Mouse (Mus musculus) hindbrain, embryonic 14.5 days (tissue): ENCODE data around the gene Zfp213. TPM values are rescaled to one million over a fixed set of nuclear protein-coding genes. Genes with fewer than 3 reads are reported as not detected.
A peak's percentile ranks its signal among the peaks of the same experiment; 100 is the strongest.
"Not testable (repeated sequence)": the region's sequence is repeated elsewhere in the genome, so short reads cannot be mapped to it uniquely, and the experiment has no call there.

Experiments used
- ATAC-seq: fragments of 200-750 bp; cut with Nextera tagmentation; 2 replicates; pipeline ENCODE4 v1.8.0; 2017; ENCODE audit warnings: moderate number of reproducible peaks, mild to moderate bottlenecking, moderate TSS enrichment, moderate library complexity; ENCODE audit not compliant: low FRiP score
- DNase-seq: peaks from one replicate; pipeline ENCODE4 v3.0.0-alpha.2; 2015; ENCODE audit warnings: low spot score
- H3K27ac ChIP-seq: fragments of 300-500 bp; sonication (generic); 2 replicates; pipeline ENCODE4 v1.5.1; 2014; ENCODE audit warnings: mild to moderate bottlenecking, moderate library complexity
- H3K27me3 ChIP-seq: fragments of 300-500 bp; sonication (generic); 2 replicates; pipeline ENCODE4 v1.6.1; 2014; ENCODE audit warnings: mild to moderate bottlenecking, low read length, mixed read lengths; ENCODE audit not compliant: control insufficient read depth, insufficient read depth
- H3K36me3 ChIP-seq: fragments of 300-500 bp; sonication (generic); replicated peaks from 2 replicates; pipeline ENCODE4 v1.6.1; 2014; ENCODE audit not compliant: control insufficient read depth, insufficient read depth
- H3K4me1 ChIP-seq: fragments of 300-500 bp; sonication (generic); replicated peaks from 2 replicates; pipeline ENCODE4 v1.6.1; 2014; ENCODE audit warnings: antibody characterized with exemption, low read length, mixed read lengths; ENCODE audit not compliant: control insufficient read depth, insufficient read depth
- H3K4me2 ChIP-seq: fragments of 300-500 bp; sonication (generic); replicated peaks from 2 replicates; pipeline ENCODE4 v1.6.1; 2014; ENCODE audit warnings: mild to moderate bottlenecking, moderate library complexity
- H3K4me3 ChIP-seq: fragments of 300-500 bp; sonication (generic); replicated peaks from 2 replicates; pipeline ENCODE4 v1.5.1; 2014; ENCODE audit warnings: mild to moderate bottlenecking, low read length
- H3K9ac ChIP-seq: fragments of 300-500 bp; sonication (generic); 2 replicates; pipeline ENCODE4 v1.6.1; 2014
- H3K9me3 ChIP-seq: fragments of 300-500 bp; sonication (generic); 2 replicates; pipeline ENCODE4 v1.6.1; 2016; ENCODE audit warnings: low read length; ENCODE audit not compliant: control insufficient read depth
- WGBS: fragments of 180-500 bp; shearing (Covaris S2); extraction: QIAGEN DNeasy Blood & Tissue Kit; methylation state at CpG from one replicate; pipeline ENCODE4 v1.1.7; 2014; 5-methylcytosine and 5-hydroxymethylcytosine counted together
- polyA plus RNA-seq: library from polyadenylated mRNA; unstranded; fragments of >200 nt; fragmentation: Nextera tagmentation; extraction: Ambion mirVana; gene quantifications from 2 replicates; pipeline ENCODE4 v1.2.1, GENCODE M21; 2014

Gene Zfp213
- polyA plus RNA-seq, 1 experiment from 2014 or later, result 15.6 TPM

GRCm38 (mm10) chr17:23533591-23534490 is 30.2 kb downstream of the Zfp213 start:
- DNase-seq, H3K36me3 ChIP-seq, H3K9me3 ChIP-seq, ATAC-seq, H3K4me2 ChIP-seq, H3K4me1 ChIP-seq, H3K4me3 ChIP-seq, H3K9ac ChIP-seq, H3K27ac ChIP-seq: not testable (repeated sequence)
- WGBS, result 9% methylated on average over 10 of the region's 23 CpGs
- peaks cover 32% of the 10 kb centered on the region for H3K27me3 ChIP-seq

DNA sequence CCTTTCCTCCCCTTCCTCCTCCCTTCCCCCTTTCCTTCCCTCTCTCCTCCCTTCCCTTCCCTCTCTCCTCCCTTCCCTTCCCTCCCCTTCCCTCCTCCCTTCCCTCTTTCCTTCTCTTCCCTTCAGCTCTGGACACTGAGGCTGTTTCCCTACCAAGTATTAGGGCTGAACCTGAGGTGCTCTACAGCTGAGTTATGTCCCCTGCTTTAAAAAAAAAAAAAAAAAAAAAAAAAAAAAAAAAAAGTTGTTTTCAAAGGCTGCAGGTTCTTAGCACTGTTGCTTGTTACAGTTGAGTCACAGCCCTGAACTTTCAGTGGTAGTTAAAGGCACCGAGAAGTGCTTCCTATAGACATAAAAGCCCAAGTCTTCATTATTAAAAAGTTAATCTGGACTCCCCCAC is 32.6 kb downstream of the Zfp213 start:
- not testable (repeated sequence) for ATAC-seq, H3K36me3 ChIP-seq, H3K9ac ChIP-seq, DNase-seq, H3K4me3 ChIP-seq, H3K9me3 ChIP-seq, H3K4me1 ChIP-seq, H3K27ac ChIP-seq, H3K4me2 ChIP-seq
- 31% methylated on average over 1 of the region's 1 CpGs for WGBS
- peaks cover 12% of the 10 kb centered on the region for H3K27me3 ChIP-seq

DNA sequence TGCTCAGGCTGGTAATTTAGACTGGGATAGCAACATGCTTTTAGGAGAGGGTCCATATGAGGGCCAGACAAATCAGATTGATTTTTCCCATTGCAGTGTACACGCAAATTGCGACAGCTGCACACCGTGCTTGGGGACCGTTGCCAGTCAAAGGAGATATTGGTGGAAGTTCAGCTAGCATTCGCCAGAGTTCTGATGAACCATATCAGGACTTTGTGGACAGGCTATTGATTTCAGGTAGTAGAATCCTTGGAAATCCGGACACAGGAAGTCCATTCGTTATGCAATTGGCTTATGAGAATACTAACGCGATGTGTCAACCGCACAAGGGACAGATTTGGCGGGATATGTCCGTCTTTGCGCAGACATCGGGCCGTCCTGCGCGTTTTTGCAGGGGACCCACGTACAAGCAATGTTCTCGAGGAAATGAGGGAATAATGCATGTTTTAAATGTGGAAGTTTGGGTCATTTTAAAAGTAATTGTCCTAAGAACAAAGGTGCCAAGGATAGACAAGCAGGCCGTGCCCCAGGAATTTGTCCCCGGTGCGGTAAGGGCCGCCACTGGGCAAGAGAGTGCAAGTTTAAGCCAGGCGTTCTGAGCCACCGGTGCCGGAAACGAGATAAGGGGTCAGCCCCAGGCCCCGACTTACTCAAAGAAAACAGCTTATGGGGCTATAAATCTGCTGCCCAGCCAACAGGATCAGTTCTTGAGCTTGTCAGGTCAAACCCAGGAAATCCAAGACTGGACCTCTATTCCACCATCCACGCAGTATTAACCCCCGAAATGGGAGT is 40.9 kb downstream of the Zfp213 start:
- WGBS, result 75% methylated on average over 30 of the region's 30 CpGs
- peak; percentile 4 for DNase-seq
- not testable (repeated sequence) for H3K36me3 ChIP-seq, H3K9ac ChIP-seq, ATAC-seq, H3K4me2 ChIP-seq, H3K4me3 ChIP-seq, H3K27ac ChIP-seq, H3K9me3 ChIP-seq, H3K27me3 ChIP-seq, H3K4me1 ChIP-seq

DNA sequence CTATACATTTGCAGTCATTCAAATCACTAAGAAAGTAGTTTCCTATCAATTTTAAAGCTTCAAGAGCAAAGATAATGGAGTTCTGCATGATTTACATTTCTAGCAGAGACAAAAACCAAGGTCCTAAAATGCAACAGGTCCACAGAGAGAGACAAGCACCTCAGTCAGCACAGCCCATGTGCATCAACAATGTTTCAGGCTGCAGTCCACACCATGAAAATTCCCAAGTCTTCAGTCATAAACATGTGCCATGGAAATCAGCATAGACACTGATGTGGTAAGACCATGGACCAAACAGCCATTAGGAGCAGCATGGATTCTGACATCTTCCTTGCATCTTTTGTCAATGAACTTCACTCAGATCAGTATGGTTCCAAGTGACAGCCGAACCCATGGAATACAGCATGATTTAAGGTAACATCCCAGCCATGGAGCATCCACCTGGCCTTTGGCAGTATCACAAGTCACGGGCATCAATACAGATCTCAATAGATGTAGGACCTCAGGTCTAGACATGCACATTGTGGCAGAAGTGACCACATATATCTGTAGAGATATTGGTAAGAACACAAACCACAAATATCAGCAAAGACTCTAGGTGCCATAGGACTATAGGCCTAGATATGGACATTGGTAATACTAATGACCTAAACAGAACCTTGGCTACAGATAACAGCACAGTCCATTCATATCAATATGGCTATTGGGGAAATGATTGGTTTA is 45.2 kb downstream of the Zfp213 start:
- WGBS, result 72% methylated on average over 2 of the region's 2 CpGs

More for the DNA sequence above, 45.2 kb downstream of the Zfp213 start:
- Histone ChIP-seq H3K9ac (no peak overlapping the region), H3K27me3 (no peaks in the 10 kb centered on the region), H3K36me3 (no peaks in the 10 kb centered on the region), H3K27ac (no peak overlapping the region), H3K4me3 (no peak overlapping the region), H3K9me3 (peaks cover 11% of the 10 kb centered on the region), H3K4me1 (no peaks in the 10 kb centered on the region), H3K4me2 (no peak overlapping the region)
- ATAC-seq, result peak; percentile 53; the same call in 1 of the 2 replicates
- DNase-seq, result peak; percentile 25

Other genes starting within 250 kb of the Zfp213 start
- gene Vmn2r115, start 220.5 kb downstream of the Zfp213 start, polyA plus RNA-seq, result not detected in 2 replicates
- gene Vmn2r116, start 179.6 kb downstream of the Zfp213 start, polyA plus RNA-seq, result not detected in 2 replicates
- not detected in 2 replicates for gene Vmn2r117, start 84.5 kb downstream of the Zfp213 start, polyA plus RNA-seq
- gene Zfp13, start 35.2 kb upstream of the Zfp213 start, polyA plus RNA-seq, result 20.3 and 21.4 TPM in 2 replicates
- 0.25 and 0.27 TPM in 2 replicates for gene Zscan10, start 36.6 kb upstream of the Zfp213 start, polyA plus RNA-seq
- 1.0 and 1.6 TPM in 2 replicates for gene Mmp25, start 81.0 kb upstream of the Zfp213 start, polyA plus RNA-seq
- gene Bicdl2, start 96.3 kb upstream of the Zfp213 start, polyA plus RNA-seq, result 0.24 TPM in 1 of 2 replicates, not detected in the other
- 129 and 143 TPM in 2 replicates for gene Hcfc1r1, start 109.4 kb upstream of the Zfp213 start, polyA plus RNA-seq
- 39.7 and 40.0 TPM in 2 replicates for gene Thoc6, start 109.6 kb upstream of the Zfp213 start, polyA plus RNA-seq
- 3.1 and 3.7 TPM in 2 replicates for gene Tnfrsf12a, start 113.2 kb upstream of the Zfp213 start, polyA plus RNA-seq
- 0.24 and 0.26 TPM in 2 replicates for gene Cldn6, start 115.0 kb upstream of the Zfp213 start, polyA plus RNA-seq
- 1.7 and 2.6 TPM in 2 replicates for gene Cldn9, start 119.8 kb upstream of the Zfp213 start, polyA plus RNA-seq
- 0.09 and 0.18 TPM in 2 replicates for gene 1520401A03Rik, start 158.5 kb upstream of the Zfp213 start, polyA plus RNA-seq
- 16.9 and 17.7 TPM in 2 replicates for gene Pkmyt1, start 162.1 kb upstream of the Zfp213 start, polyA plus RNA-seq
- gene Paqr4, start 176.6 kb upstream of the Zfp213 start, polyA plus RNA-seq, result 57.5 and 62.8 TPM in 2 replicates
- gene Kremen2, start 181.6 kb upstream of the Zfp213 start, polyA plus RNA-seq, result 0.74 and 0.90 TPM in 2 replicates
- 179 and 183 TPM in 2 replicates for gene Flywch1, start 207.4 kb upstream of the Zfp213 start, polyA plus RNA-seq
- gene Flywch2, start 221.8 kb upstream of the Zfp213 start, polyA plus RNA-seq, result 75.4 and 78.4 TPM in 2 replicates
- 390 and 455 TPM in 2 replicates for gene Srrm2, start 226.3 kb upstream of the Zfp213 start, polyA plus RNA-seq